12 mouse cellular contexts compared by ENCODE assay signal in genomic region chr2:34602111-34602541, GRCm38 (mm10).
DNase-seq lines count a peak whose midpoint lies in the region; ATAC-seq and TF ChIP-seq lines count a peak whose summit lies in the region.
"Had no signal": no experiment of that assay in that cellular context is flagged by ENCODE, and none has a peak within 500 bp of the region (broad histone marks: within the 10 kb centered on the region; RNA-seq: fewer than 3 reads in every experiment).

No protein-coding gene starts in this region.

- WGBS in hindbrain, embryonic 11.5 days, result 12% methylated on average over 8 of the region's 8 CpGs
- 28% methylated on average over 8 of the region's 8 CpGs for WGBS in hindbrain, postnatal 0 days
- WGBS in hindbrain, embryonic 13.5 days, result 8% methylated on average over 8 of the region's 8 CpGs
- WGBS in midbrain, embryonic 15.5 days, result 13% methylated on average over 8 of the region's 8 CpGs

- no peaks in the 10 kb centered on the region for H3K27me3 ChIP-seq in hindbrain, embryonic 11.5 days (ENCODE audit: control insufficient read depth, insufficient read depth, low read length)
- H3K27me3 ChIP-seq in hindbrain, postnatal 0 days (ENCODE audit: insufficient read depth, low read length), result no peaks in the 10 kb centered on the region
- H3K27me3 ChIP-seq in hindbrain, embryonic 13.5 days, result 0 out of 2 replicates have a peak, but pooled peaks cover 2% of the 10 kb centered on the region
- no peaks in the 10 kb centered on the region for H3K27me3 ChIP-seq in midbrain, embryonic 15.5 days (replicated peaks)
- H3K27me3 ChIP-seq: limb, embryonic 15.5 days had no signal

- peak overlapping the region; percentile 64 for H3K27ac ChIP-seq in hindbrain, embryonic 11.5 days (ENCODE audit: low read depth, low read length)
- no peak overlapping the region for H3K27ac ChIP-seq in hindbrain, postnatal 0 days
- H3K27ac ChIP-seq in hindbrain, embryonic 13.5 days, result peak overlapping the region; percentile 75
- no peak overlapping the region for H3K27ac ChIP-seq in midbrain, embryonic 15.5 days
- H3K27ac ChIP-seq: limb, embryonic 15.5 days had no signal

- no peak overlapping the region for H3K9ac ChIP-seq in hindbrain, embryonic 11.5 days (ENCODE audit: low read depth, low read length)
- no peak overlapping the region for H3K9ac ChIP-seq in hindbrain, postnatal 0 days (replicated peaks; ENCODE audit: low read length)
- no peak overlapping the region for H3K9ac ChIP-seq in hindbrain, embryonic 13.5 days
- H3K9ac ChIP-seq in midbrain, embryonic 15.5 days, result no peak overlapping the region
- H3K9ac ChIP-seq: limb, embryonic 15.5 days had no signal

- H3K4me2 ChIP-seq in hindbrain, embryonic 11.5 days (replicated peaks; ENCODE audit: low read depth, low read length), result no peak overlapping the region
- H3K4me2 ChIP-seq in hindbrain, postnatal 0 days (ENCODE audit: low read depth, low read length), result no peak overlapping the region
- H3K4me2 ChIP-seq in hindbrain, embryonic 13.5 days, result no peak overlapping the region
- no peak overlapping the region for H3K4me2 ChIP-seq in midbrain, embryonic 15.5 days
- H3K4me2 ChIP-seq: limb, embryonic 15.5 days had no signal

- no peaks in the 10 kb centered on the region for H3K9me3 ChIP-seq in hindbrain, embryonic 11.5 days (ENCODE audit: control insufficient read depth, low read length)
- H3K9me3 ChIP-seq in hindbrain, postnatal 0 days (ENCODE audit: low read length), result no peaks in the 10 kb centered on the region
- no peaks in the 10 kb centered on the region for H3K9me3 ChIP-seq in hindbrain, embryonic 13.5 days
- H3K9me3 ChIP-seq in midbrain, embryonic 15.5 days, result no peaks in the 10 kb centered on the region
- H3K9me3 ChIP-seq: limb, embryonic 15.5 days had no signal

- no peak overlapping the region for H3K4me3 ChIP-seq in hindbrain, embryonic 11.5 days (ENCODE audit: low read depth, low read length)
- H3K4me3 ChIP-seq in hindbrain, postnatal 0 days (ENCODE audit: low read length), result no peak overlapping the region
- no peak overlapping the region for H3K4me3 ChIP-seq in hindbrain, embryonic 13.5 days
- no peak overlapping the region for H3K4me3 ChIP-seq in midbrain, embryonic 15.5 days
- H3K4me3 ChIP-seq: limb, embryonic 15.5 days had no signal

- H3K36me3 ChIP-seq in hindbrain, embryonic 11.5 days (ENCODE audit: control insufficient read depth, insufficient read depth, low read length), result no peaks in the 10 kb centered on the region
- no peaks in the 10 kb centered on the region; the same call in 1 of the 2 replicates for H3K36me3 ChIP-seq in hindbrain, postnatal 0 days (ENCODE audit: insufficient read depth, low read length)
- 0 out of 2 replicates have a peak, but pooled peaks cover 6% of the 10 kb centered on the region for H3K36me3 ChIP-seq in hindbrain, embryonic 13.5 days
- no peaks in the 10 kb centered on the region for H3K36me3 ChIP-seq in midbrain, embryonic 15.5 days (replicated peaks)

- TF ChIP-seq CTCF in hindbrain, postnatal 0 days (IDR thresholded peaks at IDR 0.05; ENCODE audit: low read depth), result no peak

- peaks cover 15% of the 10 kb centered on the region for H3K4me1 ChIP-seq in hindbrain, embryonic 11.5 days (replicated peaks; ENCODE audit: control insufficient read depth, insufficient read depth, low read length)
- H3K4me1 ChIP-seq in hindbrain, postnatal 0 days (ENCODE audit: insufficient read depth, low read length), result no peaks in the 10 kb centered on the region; the same call in 1 of the 2 replicates
- peaks cover 42% of the 10 kb centered on the region for H3K4me1 ChIP-seq in hindbrain, embryonic 13.5 days (replicated peaks)
- H3K4me1 ChIP-seq in midbrain, embryonic 15.5 days, result peaks cover 18% of the 10 kb centered on the region

- peak; percentile 79 for ATAC-seq in hindbrain, embryonic 11.5 days (ENCODE audit: low FRiP score)
- no peak for ATAC-seq in hindbrain, postnatal 0 days
- ATAC-seq in hindbrain, embryonic 13.5 days (ENCODE audit: low FRiP score), result 0 out of 2 replicates have a peak, but pooled peaks have one; percentile 26
- ATAC-seq in midbrain, embryonic 15.5 days (replicated peaks), result 0 out of 2 replicates have a peak, but pooled peaks have one; percentile 27

- peak; percentile 55 for DNase-seq in hindbrain, embryonic 11.5 days (ENCODE audit: low spot score)
- DNase-seq in hindbrain, postnatal 0 days (ENCODE audit: low spot score), result no peak
- DNase-seq in adipocyte (ENCODE audit: low spot score), result peak; percentile 44
- DNase-seq in adrenal gland, postnatal 10 days, result no peak
- no peak for DNase-seq in yolk sac, embryonic 10.5 days (ENCODE audit: low spot score)
- DNase-seq: adrenal gland, postnatal 36 days; cerebellum, adult 11-12 months; gastrocnemius, postnatal 36 days; heart, postnatal 10 days had no signal

Comparison
In these comparisons a context has a peak if more than half of its experiments do, and no peak if none do; other contexts are left out.
1. DNase-seq: peak in hindbrain, embryonic 11.5 days (single experiment) and adipocyte (single experiment); none in hindbrain, postnatal 0 days (single experiment), adrenal gland, postnatal 10 days (single experiment) and yolk sac, embryonic 10.5 days (single experiment).
2. H3K27ac ChIP-seq: peak in hindbrain, embryonic 11.5 days (single experiment) and hindbrain, embryonic 13.5 days (single experiment); none in hindbrain, postnatal 0 days (single experiment) and midbrain, embryonic 15.5 days (single experiment).